Mouse (Mus musculus) erythroblast, embryonic 14.5 days (primary cell): ENCODE measurements around the gene Lrrc4.

Source experiments
- GATA1 ChIP-seq: IDR thresholded peaks from 2 replicates; pipeline ENCODE4 v1.6.1; 2012; ENCODE audit warnings: low read length, inconsistent platforms, mixed read lengths
- TAL1 ChIP-seq: IDR thresholded peaks from 3 replicates; pipeline ENCODE4 v1.6.1; 2012; ENCODE audit warnings: low read length, inconsistent platforms, mixed read lengths

DNA sequence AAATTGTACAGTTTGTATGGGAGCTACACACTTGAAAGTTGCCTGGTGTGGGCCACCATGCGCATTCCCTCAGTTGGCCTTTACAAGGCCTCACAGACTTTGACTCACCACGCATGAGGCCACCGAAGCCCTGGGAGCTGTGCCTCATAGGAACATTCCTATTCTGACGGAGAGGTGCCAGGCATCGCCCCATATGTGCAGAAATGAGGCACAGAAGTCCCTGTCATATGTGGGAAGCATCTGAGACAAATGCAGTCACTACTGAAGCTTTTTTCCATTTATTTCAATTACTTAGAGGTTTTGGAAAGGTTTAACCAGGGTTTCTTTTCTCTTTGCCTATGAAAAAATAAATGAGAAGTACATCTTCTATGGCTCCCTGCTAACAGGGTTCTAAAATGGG is 78.3 kb downstream of the Lrrc4 start:
- no peak for TF ChIP-seq TAL1
- TF ChIP-seq GATA1, result no peak
